Mouse (Mus musculus): ENCODE measurements around the gene Fbxo46. TPM values are rescaled to one million over a fixed set of nuclear protein-coding genes. Genes with fewer than 3 reads are reported as not detected.
A peak's percentile ranks its signal among the peaks of the same experiment; 100 is the strongest.
"Not testable (repeated sequence)": the region's sequence is repeated elsewhere in the genome, so short reads cannot be mapped to it uniquely, and the experiment has no call there.

The Fbxo46 gene
- polyA plus RNA-seq, 1 experiment from 2014 or later = 8.1 TPM

- peak within 1 kb of the TSS; percentile 71 for H3K27ac ChIP-seq (ENCODE audit: low read depth)
- WGBS = under 1% methylated on average over 24 of the region's 24 CpGs
- ATAC-seq (replicated peaks; ENCODE audit: low FRiP score, low TSS enrichment, low read depth) = peak; percentile 93
These were observed 30.0 kb downstream of the Fbxo46 start, which contains the start of gene Snrpd2 for GRCm38 (mm10) chr7:19149626-19150025. TSS of gene Snrpd2 (plus strand) at chr7:19149722.

GRCm38 (mm10) chr7:19151121-19151520 is 31.5 kb downstream of the Fbxo46 start:
- peaks cover 14% of the 10 kb centered on the region for H3K4me1 ChIP-seq (replicated peaks; ENCODE audit: control insufficient read depth, insufficient read depth, low read length)
- not testable (repeated sequence) for H3K9ac ChIP-seq (ENCODE audit: low read length); DNase-seq (ENCODE audit: low spot score); H3K4me2 ChIP-seq (ENCODE audit: low read length); ATAC-seq (replicated peaks; ENCODE audit: low FRiP score, low TSS enrichment, low read depth); H3K27me3 ChIP-seq (replicated peaks; ENCODE audit: control insufficient read depth, insufficient read depth, low read length); H3K9me3 ChIP-seq (ENCODE audit: control insufficient read depth, low read length); H3K27ac ChIP-seq (ENCODE audit: low read depth)
- 88% methylated on average over 10 of the region's 10 CpGs for WGBS
- H3K36me3 ChIP-seq (ENCODE audit: control insufficient read depth, insufficient read depth, low read length) = peaks cover 37% of the 10 kb centered on the region
- H3K4me3 ChIP-seq (ENCODE audit: low read depth, low read length) = 0 out of 2 replicates have a peak overlapping the region, but pooled peaks have one; percentile 91

More at GRCm38 (mm10) chr7:19149626-19150025, 30.0 kb downstream of the Fbxo46 start, which contains the start of gene Snrpd2:
- Histone ChIP-seq H3K36me3 (ENCODE audit: control insufficient read depth, insufficient read depth, low read length) (peaks cover 31% of the 10 kb centered on the region), H3K4me2 (ENCODE audit: low read length) (peak within 1 kb of the TSS; percentile 71), H3K9ac (ENCODE audit: low read length) (peak within 1 kb of the TSS; percentile 79), H3K9me3 (ENCODE audit: control insufficient read depth, low read length) (no peaks in the 10 kb centered on the region), H3K4me1 (replicated peaks; ENCODE audit: control insufficient read depth, insufficient read depth, low read length) (peaks cover 14% of the 10 kb centered on the region), H3K27me3 (replicated peaks; ENCODE audit: control insufficient read depth, insufficient read depth, low read length) (no peaks in the 10 kb centered on the region), H3K4me3 (ENCODE audit: low read depth, low read length) (peak within 1 kb of the TSS; percentile 91)
- peak; percentile 99 for DNase-seq (ENCODE audit: low spot score)

DNA sequence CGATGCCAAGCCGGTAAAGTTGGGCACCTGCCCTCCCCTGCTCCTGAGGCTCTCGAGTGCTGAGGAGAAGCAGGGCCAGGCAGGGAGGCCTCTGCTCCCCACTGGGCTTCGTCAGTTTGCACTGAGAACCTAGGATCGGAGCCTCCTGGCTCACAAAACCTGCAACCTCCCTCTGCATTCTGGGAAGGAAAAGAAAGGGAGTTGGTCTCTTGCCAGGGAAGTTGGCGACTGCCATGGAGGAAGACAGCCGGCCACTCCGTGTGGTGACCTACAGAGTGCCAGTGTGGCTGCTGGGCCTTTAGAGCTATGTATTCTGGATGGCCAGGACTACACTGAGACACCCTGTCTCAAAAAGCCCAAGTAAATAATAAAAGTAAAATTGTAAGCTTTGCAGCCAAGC is 35.1 kb downstream of the Fbxo46 start:
- Histone ChIP-seq H3K9ac (ENCODE audit: low read length) (no peak overlapping the region), H3K27me3 (replicated peaks; ENCODE audit: control insufficient read depth, insufficient read depth, low read length) (peaks cover 9% of the 10 kb centered on the region), H3K27ac (ENCODE audit: low read depth) (no peak overlapping the region), H3K9me3 (ENCODE audit: control insufficient read depth, low read length) (no peaks in the 10 kb centered on the region), H3K4me1 (replicated peaks; ENCODE audit: control insufficient read depth, insufficient read depth, low read length) (peaks cover 18% of the 10 kb centered on the region), H3K4me3 (ENCODE audit: low read depth, low read length) (no peak overlapping the region), H3K36me3 (ENCODE audit: control insufficient read depth, insufficient read depth, low read length) (peaks cover 30% of the 10 kb centered on the region), H3K4me2 (ENCODE audit: low read length) (no peak overlapping the region)
- no peak for DNase-seq (ENCODE audit: low spot score)
- no peak for ATAC-seq (replicated peaks; ENCODE audit: low FRiP score, low TSS enrichment, low read depth)
- WGBS = 75% methylated on average over 8 of the region's 8 CpGs

- WGBS = 45% methylated on average over 13 of the region's 13 CpGs
- Histone ChIP-seq H3K27ac (ENCODE audit: low read depth) (no peak overlapping the region), H3K36me3 (ENCODE audit: control insufficient read depth, insufficient read depth, low read length) (peaks cover 30% of the 10 kb centered on the region), H3K4me1 (replicated peaks; ENCODE audit: control insufficient read depth, insufficient read depth, low read length) (peaks cover 17% of the 10 kb centered on the region), H3K4me2 (ENCODE audit: low read length) (no peak overlapping the region), H3K9ac (ENCODE audit: low read length) (no peak overlapping the region), H3K9me3 (ENCODE audit: control insufficient read depth, low read length) (no peaks in the 10 kb centered on the region), H3K27me3 (replicated peaks; ENCODE audit: control insufficient read depth, insufficient read depth, low read length) (peaks cover 12% of the 10 kb centered on the region), H3K4me3 (ENCODE audit: low read depth, low read length) (no peak overlapping the region)
- no peak for ATAC-seq (replicated peaks; ENCODE audit: low FRiP score, low TSS enrichment, low read depth)
- no peak for DNase-seq (ENCODE audit: low spot score)
These were observed 36.3 kb downstream of the Fbxo46 start for GRCm38 (mm10) chr7:19155825-19156475.

DNA sequence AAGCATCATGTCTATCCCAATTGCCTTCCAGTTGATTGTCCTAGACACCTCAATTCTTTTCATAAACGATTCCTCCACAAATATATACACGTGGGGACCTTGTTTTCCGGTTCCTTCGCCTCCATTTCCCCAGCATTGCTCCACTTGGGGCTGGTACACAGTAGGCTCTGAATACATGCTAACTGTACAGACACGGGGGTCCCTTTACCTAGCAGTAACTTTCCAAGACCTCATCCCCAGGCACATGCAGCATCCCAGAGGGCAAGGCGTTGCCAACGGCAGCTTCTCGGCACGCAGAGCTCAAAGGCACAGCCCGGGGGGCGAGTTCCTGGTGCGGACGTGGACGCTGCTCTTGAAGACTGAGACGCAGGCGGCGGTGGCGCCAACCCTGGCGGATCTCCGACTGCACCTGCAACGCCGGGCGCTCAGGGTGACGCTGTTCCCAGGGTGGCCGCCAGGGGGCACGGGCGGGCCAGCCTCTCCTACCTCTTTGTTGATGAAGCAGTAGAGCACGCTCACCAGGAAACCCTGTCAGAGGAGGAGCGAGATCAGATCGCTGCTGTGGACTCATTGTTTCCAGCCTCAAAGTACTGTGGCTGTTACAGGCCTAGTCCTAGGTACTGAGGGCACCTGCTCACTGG is 37.6 kb downstream of the Fbxo46 start:
- peak; percentile 61 for ATAC-seq (replicated peaks; ENCODE audit: low FRiP score, low TSS enrichment, low read depth)
- peak overlapping the region; percentile 26; the same call in 1 of the 2 replicates for H3K4me2 ChIP-seq (ENCODE audit: low read length)
- no peak overlapping the region for H3K27ac ChIP-seq (ENCODE audit: low read depth)
- 5% methylated on average over 30 of the region's 30 CpGs for WGBS
- peaks cover 17% of the 10 kb centered on the region for H3K4me1 ChIP-seq (replicated peaks; ENCODE audit: control insufficient read depth, insufficient read depth, low read length)
- no peak overlapping the region for H3K4me3 ChIP-seq (ENCODE audit: low read depth, low read length)
- peaks cover 23% of the 10 kb centered on the region for H3K36me3 ChIP-seq (ENCODE audit: control insufficient read depth, insufficient read depth, low read length)
- DNase-seq (ENCODE audit: low spot score) = peak; percentile 98
- no peaks in the 10 kb centered on the region for H3K9me3 ChIP-seq (ENCODE audit: control insufficient read depth, low read length)
- no peak overlapping the region for H3K9ac ChIP-seq (ENCODE audit: low read length)
- H3K27me3 ChIP-seq (replicated peaks; ENCODE audit: control insufficient read depth, insufficient read depth, low read length) = peaks cover 12% of the 10 kb centered on the region

DNA sequence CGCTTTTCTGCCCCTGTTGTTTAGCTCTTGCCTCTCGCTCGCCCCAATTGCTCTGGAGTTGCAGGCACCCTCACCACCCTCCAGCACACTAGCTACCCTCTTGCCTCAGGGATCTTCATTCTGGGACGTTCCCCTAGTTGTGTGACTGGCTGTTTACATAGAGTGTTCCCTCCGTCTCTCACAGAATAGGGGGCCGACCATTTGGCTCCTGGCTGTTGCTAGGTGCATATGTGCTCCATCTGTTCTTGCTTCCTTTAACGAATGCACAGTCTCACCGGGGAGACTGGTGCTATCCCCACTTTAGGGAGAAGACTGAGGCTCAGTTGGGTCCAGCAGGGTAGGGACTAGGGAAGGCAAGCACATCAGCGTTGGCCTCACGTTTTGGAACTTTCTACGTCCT is 38.9 kb downstream of the Fbxo46 start:
- 58% methylated on average over 11 of the region's 11 CpGs for WGBS
- Histone ChIP-seq H3K36me3 (ENCODE audit: control insufficient read depth, insufficient read depth, low read length) (peaks cover 11% of the 10 kb centered on the region), H3K27ac (ENCODE audit: low read depth) (no peak overlapping the region), H3K4me3 (ENCODE audit: low read depth, low read length) (no peak overlapping the region), H3K9me3 (ENCODE audit: control insufficient read depth, low read length) (no peaks in the 10 kb centered on the region), H3K4me2 (ENCODE audit: low read length) (no peak overlapping the region), H3K9ac (ENCODE audit: low read length) (no peak overlapping the region), H3K27me3 (replicated peaks; ENCODE audit: control insufficient read depth, insufficient read depth, low read length) (peaks cover 12% of the 10 kb centered on the region), H3K4me1 (replicated peaks; ENCODE audit: control insufficient read depth, insufficient read depth, low read length) (peaks cover 17% of the 10 kb centered on the region)
- no peak for ATAC-seq (replicated peaks; ENCODE audit: low FRiP score, low TSS enrichment, low read depth)
- DNase-seq (ENCODE audit: low spot score) = no peak

- WGBS = 11% methylated on average over 18 of the region's 18 CpGs
- no peaks in the 10 kb centered on the region for H3K9me3 ChIP-seq (ENCODE audit: control insufficient read depth, low read length)
- H3K27ac ChIP-seq (ENCODE audit: low read depth) = no peak overlapping the region
- DNase-seq (ENCODE audit: low spot score) (no peak), ATAC-seq (replicated peaks; ENCODE audit: low FRiP score, low TSS enrichment, low read depth) (no peak)
- peak overlapping the region; percentile 31 for H3K4me3 ChIP-seq (ENCODE audit: low read depth, low read length)
- H3K4me1 ChIP-seq (replicated peaks; ENCODE audit: control insufficient read depth, insufficient read depth, low read length) = peaks cover 20% of the 10 kb centered on the region
- no peak overlapping the region for H3K9ac ChIP-seq (ENCODE audit: low read length)
- H3K27me3 ChIP-seq (replicated peaks; ENCODE audit: control insufficient read depth, insufficient read depth, low read length) = peaks cover 12% of the 10 kb centered on the region
- peaks cover 6% of the 10 kb centered on the region; the same call in 1 of the 2 replicates for H3K36me3 ChIP-seq (ENCODE audit: control insufficient read depth, insufficient read depth, low read length)
- H3K4me2 ChIP-seq (ENCODE audit: low read length) = peak overlapping the region; percentile 68
These were observed 39.8 kb downstream of the Fbxo46 start for GRCm38 (mm10) chr7:19159411-19159810.

DNA sequence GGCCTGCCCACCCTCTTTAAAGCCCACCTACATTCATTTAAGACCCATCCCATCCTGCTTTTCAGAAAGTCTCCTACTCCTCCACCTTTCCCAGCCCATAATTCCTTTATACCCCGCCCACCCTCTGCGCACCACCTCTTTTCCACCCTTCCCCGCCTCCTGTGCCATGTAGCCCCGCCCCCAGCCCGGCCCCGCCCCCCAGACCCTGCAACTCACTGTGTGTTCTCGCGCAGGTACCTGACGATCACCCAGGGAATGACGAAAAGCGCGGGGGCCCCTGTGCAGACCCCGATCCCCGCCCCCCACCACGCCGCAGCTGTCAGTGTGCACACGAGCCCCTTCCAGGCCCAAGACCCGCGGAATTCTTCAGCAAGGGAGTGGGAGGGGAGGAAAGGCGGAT is 40.5 kb downstream of the Fbxo46 start:
- DNase-seq (ENCODE audit: low spot score) (peak; percentile 86), ATAC-seq (replicated peaks; ENCODE audit: low FRiP score, low TSS enrichment, low read depth) (peak; percentile 54)
- Histone ChIP-seq H3K4me2 (ENCODE audit: low read length) (peak overlapping the region; percentile 68), H3K9me3 (ENCODE audit: control insufficient read depth, low read length) (no peaks in the 10 kb centered on the region), H3K9ac (ENCODE audit: low read length) (peak overlapping the region; percentile 18; the same call in 1 of the 2 replicates), H3K4me1 (replicated peaks; ENCODE audit: control insufficient read depth, insufficient read depth, low read length) (peaks cover 27% of the 10 kb centered on the region), H3K27me3 (replicated peaks; ENCODE audit: control insufficient read depth, insufficient read depth, low read length) (peaks cover 19% of the 10 kb centered on the region), H3K4me3 (ENCODE audit: low read depth, low read length) (peak overlapping the region; percentile 31), H3K27ac (ENCODE audit: low read depth) (no peak overlapping the region), H3K36me3 (ENCODE audit: control insufficient read depth, insufficient read depth, low read length) (peaks cover 5% of the 10 kb centered on the region; the same call in 1 of the 2 replicates)
- 3% methylated on average over 20 of the region's 20 CpGs for WGBS
